Mouse (Mus musculus) naive thymus-derived CD4-positive, alpha-beta T cell, adult 2 months (primary cell): Measurements from ENCODE around the gene Cd3g.
"Not testable (repeated sequence)": the region's sequence is repeated elsewhere in the genome, so short reads cannot be mapped to it uniquely, and the experiment has no call there.

Experiments used
- DNase-seq: peaks from one replicate; pipeline ENCODE4 v3.0.0-alpha.2; 2011; ENCODE audit warnings: low read depth

Gene Cd3g

DNA sequence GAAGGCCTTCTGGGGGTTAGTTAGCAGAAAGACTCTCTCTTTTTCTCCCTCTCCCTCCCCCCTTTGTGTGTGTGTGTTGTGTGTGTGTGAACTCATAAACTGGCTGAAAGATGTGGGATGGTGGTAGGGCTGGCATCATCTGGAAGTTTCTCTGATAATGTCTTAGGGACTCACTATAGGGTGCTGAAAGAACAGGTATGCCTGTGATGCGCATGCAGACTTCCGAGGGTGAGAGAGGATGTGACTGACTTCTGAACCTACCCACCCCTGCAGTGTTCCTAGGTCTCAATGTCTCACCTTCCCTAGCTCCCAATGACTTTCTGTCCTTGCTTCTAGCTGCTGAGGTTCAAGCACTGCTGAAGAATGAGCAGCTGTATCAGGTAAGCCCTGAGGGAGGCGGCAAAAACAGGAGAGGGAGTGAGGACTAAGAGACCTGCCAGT is 5.5 kb upstream of the Cd3g start:
- peak; percentile 80 for DNase-seq

DNA sequence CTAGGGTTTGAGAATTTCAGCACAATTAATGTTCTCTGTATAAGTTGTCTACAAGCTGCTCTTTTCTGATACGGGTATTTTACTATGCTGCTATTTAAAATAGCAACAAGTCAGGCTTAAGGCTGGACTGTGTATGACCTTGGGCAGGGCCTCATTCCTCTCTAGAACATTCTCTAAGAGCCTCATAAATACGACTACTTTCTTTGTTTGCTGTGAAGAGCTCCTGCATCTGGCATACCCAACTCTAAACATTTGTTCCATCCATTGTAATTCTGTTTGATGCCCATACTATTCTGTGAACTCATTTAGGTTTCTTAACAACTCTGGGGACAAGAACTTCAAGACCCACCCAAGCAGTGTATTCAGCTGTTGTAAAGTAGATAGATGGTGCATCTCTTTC is 2.8 kb upstream of the Cd3g start:
- no peak for DNase-seq

DNA sequence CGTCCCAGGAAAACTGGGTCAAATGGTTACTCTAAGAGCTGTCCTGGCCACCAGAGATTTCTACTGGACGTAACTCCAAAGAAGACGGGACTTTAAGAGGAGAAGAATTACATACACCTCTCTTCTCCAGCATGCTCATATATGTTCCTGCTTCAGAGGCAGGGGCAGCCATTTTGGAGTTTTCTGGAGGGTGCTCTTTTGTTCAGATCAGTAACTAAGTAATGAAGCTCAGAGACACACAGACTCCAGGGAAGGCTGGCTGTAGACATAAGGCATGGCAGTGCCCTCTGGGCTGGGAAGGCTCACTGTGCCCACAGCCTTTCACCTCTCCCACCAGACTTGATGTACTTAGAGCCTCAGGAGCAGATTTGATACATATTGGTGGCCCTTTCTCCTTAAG is 2.3 kb upstream of the Cd3g start:
- DNase-seq: peak; percentile 66

DNA sequence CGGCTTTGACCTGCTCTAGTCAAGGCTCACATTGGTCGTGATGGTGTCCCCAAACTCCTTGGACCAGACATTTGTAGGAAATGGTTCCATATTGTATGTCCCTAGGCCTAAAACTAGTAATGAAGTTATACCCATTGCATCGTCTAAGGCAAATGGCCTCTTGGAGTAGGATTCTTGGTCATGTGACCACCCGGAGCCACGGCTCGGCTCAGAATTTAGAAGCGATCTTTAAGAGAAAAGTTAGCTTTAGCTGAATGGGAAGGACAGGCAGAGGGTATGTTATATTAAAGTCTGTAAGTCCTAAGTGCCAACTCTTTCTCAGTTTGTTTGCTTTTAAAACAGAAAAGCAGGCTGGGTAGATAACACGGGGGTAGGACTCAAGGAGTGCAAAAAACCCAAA is 1.9 kb upstream of the Cd3g start:
- DNase-seq: peak; percentile 70

DNA sequence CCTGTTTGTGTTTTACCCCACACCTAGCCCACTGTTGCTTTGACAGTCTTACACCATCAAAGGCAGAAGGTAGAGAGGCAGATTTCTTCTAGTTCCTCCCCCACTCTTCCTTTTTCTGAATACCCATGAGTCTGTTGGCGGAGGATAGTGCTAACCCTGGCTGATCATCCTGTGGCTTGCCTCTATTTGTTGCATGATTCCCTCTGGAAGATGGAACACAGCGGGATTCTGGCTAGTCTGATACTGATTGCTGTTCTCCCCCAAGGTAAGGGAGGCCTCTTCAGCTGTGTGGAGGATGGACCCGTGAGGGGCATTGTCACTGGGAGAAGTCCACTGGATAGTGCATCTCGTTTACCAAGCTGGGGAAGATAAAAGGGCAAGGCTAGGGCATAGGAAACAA is 1.4 kb upstream of the Cd3g start, which contains the start of gene Cd3d:
Gene Cd3d, plus strand, starts transcription at position 111 of the 400 bp plus-strand sequence.
- DNase-seq: peak; percentile 79

DNA sequence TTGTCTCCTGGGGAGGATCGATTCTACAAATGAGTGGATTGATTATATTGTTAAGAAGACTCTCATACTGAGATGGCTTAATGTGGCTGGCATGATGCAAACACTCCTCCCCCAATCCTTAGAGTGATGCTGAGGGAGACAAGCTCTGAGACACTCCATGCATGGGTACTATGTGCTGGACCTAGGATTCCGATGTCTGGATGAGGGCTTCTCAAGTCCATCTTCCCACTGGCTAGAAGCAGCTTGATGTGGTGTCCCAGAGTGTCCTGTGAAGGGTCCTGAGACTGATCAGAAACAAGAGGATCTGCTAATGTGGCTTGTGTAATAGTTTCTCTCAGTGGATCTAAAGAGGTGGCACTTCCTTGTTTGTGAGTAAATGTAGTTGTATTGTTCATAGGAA is 873 bp upstream of the Cd3g start:
- DNase-seq: no peak

DNA sequence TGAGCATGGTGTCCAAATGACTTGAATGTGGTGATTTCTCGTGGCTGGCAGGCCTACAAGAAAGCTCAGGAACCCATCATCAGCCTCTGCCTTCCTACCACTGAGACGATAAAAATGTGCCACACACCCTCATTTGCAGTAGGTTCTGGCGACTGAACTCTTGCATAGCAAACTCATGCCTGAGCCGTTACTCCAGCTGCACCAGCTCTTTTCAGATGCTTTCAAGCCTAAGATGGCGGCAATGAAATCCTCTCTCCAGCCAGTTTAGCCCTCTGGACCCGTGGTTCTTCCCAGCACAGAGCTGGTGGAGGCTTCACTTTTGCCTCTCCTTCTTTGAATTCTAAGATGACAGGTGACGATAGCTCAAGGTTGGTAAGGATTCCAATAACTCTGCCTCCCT is 425 bp downstream of the Cd3g start:
- peak; percentile 49 for DNase-seq

DNA sequence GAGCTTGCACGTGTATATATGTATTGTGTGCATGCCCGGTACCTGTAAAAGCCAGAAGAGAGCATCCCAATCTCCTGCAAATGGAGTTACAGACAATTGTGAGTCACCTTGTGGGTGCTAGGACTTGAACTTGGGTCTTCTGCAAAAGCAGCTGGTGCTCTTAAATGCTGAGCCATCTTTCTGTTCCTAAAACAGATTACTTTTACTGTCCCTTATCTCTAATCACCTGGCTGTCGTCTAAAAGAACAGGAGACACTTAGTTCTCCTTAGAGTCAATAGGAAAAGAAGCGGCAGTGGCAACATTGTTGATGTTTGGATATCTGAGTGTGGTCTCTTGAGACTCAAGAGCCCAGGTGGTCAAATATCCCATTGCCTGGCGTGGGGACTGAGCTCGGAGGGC is 2.4 kb downstream of the Cd3g start:
- no peak for DNase-seq

DNA sequence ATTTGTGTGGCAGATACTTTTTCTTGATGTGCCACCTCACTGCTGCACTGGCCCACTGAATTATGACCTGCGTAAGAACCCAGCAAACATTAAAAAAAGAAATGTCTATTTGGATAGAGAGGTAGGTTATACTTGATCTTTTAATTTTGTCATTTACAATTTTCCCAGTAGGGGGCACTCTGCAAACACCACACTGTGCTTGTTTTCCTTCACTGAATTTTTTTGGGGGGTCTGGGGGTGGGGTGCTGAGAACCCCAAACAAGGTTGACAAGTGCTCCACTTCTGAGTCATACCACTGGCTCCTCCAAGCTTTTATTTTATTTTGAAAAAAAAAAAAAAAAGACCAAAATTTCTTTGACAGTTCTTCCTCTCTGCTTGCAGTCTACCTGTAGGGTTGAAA is 10.8 kb downstream of the Cd3g start:
- peak; percentile 74 for DNase-seq

DNA sequence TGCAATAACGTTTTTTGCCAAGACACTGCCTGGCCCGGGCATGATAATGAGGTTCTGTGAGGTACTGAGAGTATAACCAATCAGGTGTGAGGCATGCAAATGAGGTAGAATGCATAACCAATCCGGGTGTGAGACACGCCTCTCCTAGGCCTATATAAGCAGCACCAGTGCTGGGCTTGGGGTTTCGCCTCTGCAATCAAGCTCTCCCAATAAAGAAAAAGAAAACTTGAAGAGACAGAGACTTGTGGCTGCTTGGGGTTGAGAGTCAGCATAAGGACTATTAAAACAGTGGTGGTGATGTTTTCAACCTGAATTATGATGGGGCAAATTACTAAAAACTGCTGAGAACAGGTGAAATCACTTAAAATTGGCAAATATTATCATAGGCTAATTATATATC is 12.5 kb downstream of the Cd3g start:
- DNase-seq: not testable (repeated sequence)

DNA sequence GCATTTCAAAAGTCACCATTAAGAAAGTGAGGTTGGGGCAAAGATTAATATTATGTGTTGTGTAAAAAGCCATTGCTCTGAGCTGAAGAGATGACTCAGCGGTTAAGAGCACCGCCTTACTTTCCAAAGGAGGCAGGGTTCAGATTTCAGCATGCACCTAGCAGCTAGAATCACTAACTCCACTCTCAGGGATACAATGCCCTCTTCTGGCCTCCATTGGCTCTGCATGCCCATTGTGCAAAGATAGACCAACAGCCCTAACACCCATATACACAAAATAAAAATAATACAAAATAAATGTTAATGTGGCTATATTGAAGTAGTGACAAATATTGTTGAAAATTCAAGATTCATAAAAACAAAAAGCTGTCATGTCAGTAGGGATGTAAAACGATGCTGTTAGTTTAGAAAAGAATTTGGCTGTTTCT is 13.4 kb downstream of the Cd3g start:
- peak; percentile 92 for DNase-seq

DNA sequence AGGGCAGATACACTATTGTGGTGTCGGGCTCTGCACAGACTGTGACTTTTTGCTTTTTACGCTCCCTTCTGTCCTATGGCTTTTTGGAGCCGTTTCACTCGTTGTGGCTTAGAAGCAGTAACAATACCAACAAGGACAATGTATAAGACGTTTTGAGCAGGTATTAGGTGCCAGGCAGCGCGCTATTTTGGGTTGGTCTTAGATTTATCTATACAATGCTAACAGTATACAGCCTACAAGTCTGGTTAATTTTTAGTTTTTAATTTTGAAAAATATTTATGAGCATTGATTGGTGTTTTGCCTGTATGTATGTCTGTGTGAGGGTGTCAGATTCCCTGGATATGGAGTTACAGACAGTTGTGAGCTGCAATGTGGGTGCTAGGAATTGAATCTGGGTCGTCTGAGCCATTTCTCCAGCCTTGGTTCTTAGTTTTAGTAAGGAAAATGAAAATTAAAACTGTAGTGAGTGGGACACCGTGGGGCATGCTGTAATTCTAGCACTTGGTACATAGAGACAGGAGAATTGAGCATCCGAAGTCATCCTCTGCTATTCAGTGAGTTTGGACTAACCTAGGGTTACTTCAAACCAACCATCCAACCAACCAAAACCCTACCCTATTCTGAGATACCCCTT is 14.3 kb downstream of the Cd3g start:
- DNase-seq: peak; percentile 21

DNA sequence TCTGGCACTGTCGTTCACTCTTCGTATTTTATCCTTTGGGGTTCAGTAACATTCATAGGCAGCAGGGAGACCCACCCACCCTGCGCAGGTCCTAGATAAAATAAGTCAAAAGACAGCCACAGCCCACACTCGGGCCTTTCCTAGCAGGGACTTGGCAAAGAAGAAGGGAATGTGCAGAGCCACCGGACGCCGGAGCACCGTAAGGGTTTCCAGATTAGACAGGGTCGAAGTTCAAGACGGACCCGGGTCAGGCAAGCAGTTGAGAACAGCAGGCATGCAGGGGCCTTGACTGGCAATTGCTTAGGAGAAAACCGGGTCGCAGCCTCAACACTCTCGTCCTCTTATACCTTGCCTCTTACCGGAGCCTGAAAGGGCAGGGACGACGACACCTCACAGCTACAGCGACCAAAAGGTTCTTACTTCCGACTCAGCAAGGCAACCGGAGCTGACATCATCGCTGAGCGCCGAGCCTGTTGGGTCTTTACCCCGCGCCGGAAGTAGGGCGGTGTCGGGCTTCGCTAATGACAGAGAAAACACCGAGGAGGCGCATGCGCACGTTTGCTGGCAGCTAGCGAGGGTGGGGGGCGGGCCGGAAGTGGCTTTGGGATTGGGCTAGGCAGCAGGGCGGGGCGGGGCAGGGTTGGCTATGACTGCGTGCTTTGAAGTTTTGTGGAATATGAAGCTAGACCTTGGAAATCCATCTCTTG is 15.0 kb downstream of the Cd3g start, which contains the start of gene Ube4a:
Gene Ube4a, minus strand, starts transcription at position 475 of the 707 bp plus-strand sequence.
- peak; percentile 100 for DNase-seq

DNA sequence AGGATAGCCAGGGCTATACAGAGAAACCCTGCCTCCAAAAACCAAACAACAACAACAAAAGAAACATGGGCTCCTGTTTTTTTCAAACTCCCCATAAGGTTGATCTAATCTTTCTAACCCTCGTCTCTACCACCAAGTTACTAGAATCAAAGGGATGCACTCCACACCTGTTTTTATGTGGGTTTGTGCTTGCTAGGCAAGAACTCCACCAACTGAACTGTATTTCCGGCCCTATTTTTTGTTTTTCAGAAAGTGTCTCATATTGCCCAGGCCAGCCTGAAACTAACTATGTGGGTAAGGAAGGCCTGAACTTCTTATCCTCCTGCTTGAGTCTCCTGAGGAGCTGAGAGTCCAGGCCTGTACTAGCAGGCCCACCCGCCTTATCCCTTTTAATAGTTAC is 25.8 kb downstream of the Cd3g start:
- peak; percentile 81 for DNase-seq

DNA sequence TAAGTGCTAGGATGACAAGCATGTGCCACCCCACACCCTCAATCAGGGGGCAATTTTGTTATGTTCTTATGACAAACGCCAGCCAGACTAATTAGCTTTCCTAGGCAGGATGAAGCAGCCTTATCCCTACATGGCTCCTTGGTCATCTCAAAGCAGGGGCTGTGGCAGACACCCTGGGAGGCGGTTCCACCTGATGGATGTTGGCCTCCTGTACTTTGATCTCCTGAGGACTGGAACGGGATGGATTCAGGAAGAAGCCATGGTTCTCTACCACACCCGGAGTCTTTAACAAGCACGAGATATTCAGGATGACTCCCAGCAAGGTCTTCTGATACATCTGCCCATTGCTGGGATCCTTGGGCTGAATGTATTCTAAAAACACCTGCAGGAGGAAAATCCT is 32.4 kb downstream of the Cd3g start:
- no peak for DNase-seq

DNA sequence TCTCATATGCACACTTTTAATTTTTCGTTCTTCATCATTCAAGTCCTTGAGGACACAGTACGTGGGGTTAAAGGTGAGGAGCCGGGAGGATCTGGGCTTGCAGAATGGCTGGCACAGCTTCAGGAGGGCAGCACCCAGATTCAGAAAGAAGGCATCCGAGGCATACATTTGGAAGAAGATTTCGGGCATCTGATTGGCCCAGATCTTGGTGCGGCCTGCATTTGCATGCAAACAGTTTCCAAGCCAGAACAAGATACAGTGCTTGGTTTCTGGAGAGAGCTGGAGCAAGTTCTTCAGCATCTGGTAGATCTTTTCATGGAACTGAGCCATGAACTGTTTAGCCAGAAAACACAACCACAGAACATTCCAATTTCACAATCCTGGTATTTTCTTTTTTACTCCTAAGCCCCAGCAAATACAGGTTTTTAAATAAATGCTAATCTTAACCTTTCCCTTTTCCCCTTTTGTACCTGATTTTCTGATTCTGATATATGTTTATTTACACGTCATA is 34.0 kb downstream of the Cd3g start:
- no peak for DNase-seq

DNA sequence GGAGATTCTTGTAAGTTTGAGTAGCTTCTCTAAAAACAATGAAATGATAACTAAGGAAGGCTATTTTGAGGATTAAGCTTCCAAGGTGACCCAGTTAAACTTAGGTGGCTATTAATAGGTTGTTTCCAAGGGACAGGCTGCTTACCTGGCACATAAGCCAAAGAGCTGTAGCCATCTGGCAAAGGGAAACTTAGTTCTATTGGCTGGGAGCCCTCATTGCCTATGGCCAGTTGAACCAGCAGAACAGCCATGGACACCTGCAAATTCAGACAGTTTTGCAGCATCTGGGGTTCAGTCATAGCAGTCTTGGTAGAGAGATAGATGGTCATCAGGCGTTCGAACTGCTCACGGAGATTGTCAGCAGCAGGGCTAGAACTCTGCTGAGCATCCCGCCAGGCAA is 37.8 kb downstream of the Cd3g start:
- DNase-seq: no peak

DNA sequence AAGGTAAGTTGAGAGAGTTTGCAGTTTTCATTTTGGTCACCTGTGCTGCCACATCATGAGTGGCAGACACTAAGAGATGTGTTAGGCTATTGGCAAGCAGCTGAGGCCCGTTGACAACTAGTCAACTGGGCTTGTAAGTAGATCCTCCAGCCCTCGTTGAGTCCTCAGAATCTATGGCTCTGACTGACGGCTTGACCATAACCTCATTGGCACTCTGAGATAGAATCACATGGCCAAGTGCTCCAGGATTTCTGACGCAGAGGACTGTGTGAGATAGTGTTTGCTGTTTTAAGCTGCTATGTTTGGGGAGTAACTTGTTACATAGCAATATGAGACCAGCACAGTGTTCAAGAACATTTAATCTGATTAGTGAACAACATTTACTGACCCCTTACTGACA is 38.5 kb downstream of the Cd3g start:
- DNase-seq: no peak

DNA sequence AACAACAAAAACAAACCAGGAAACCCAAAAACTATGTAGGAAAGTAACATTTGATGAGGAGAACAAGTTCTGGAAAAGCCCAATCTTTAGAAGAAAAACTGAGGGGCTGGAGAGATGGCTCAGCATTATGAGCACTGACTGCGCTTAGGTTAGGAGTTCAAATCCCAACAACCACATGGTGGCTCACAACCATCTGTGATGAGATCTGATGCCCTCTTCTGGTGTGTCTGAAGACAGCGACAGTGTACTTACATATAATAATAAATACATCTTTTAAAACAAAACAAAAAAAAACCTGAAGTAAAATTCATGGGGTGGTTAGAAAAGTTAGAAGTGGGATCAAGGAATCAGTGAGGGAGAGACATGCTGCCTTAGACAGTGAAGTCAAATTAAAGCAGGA is 58.7 kb downstream of the Cd3g start:
- DNase-seq: no peak

DNA sequence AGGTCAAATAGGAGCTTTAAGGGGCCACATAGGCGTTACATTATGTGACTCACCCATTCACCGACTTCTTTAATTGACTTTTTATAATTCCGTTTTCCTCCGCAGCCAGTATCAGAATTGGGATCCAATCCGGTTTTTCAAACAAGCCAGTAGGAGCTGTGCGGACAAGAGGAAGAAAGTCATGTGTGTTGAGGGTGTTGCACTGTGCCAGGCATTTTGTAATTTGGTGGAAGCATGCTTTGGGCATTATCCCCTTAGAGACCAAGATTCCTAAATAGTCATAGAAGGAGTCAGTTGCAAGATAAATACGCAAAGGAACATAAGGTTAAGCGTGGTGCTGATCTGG is 59.1 kb downstream of the Cd3g start:
- no peak for DNase-seq

DNA sequence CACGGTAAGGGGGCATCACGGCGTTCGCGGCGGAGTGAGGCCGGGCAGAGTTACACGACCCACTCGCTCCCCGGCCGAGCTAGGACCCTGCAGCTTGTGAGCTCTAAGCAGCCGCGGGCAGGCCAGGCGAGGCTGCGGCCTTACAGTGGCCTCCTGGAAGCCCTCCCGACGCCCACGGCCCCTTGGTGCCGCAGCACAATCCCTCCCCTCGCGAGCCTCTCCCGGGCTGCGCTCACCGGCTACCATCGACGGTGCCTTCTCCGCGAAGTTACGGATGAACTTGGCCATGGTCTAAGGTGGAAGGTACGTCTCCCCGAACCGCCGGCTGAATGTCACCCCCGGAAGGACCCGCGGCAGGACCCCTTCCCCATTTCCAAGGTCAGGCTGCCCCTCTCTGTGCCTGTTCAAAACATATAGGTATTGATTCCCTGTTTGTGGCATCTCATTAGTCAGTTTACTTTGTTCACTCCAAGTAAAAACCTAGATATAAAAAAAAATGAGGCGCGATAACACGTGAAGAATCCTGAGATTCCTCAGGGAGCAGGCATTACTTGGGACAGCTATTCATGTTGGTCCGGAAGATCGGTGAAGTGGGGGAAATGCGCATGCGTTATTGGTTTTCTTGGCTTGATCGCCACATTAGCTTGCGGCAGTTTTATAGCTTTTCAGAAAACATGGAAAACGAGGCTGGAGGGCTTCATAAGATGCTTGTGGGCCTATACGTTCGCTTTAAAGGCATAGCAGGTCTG is 59.7 kb downstream of the Cd3g start, which contains the start of gene Atp5l:
Gene Atp5l, minus strand, starts transcription at position 369 of the 749 bp plus-strand sequence.
- DNase-seq: peak; percentile 97

DNA sequence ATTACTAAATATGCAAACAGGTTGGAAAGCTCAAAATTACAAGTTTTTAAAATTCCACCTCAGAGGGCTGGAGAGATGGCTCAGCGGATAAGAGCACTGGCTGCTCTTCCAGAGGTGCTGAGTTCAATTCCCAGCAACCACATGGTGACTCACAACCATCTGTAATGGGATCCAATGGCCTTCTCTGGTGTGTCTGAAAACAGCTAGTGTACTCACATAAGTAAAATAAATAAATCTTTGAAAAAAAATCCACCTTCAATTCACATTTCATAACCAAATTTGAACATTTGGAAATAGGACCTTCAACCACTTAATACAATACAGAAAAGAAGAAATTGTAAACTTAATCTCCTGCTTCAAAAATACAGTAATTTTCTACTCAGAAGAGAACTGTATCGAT is 60.6 kb downstream of the Cd3g start:
- DNase-seq: no peak
